Mouse (Mus musculus): Measurements from ENCODE around the gene Wfdc2. TPM values are rescaled to one million over a fixed set of nuclear protein-coding genes. Genes with fewer than 3 reads are reported as not detected.

The Wfdc2 gene
- polyA plus RNA-seq (2015; fragmentation: Nextera tagmentation; extraction: Ambion mirVana), result 715 and 716 TPM in 2 replicates

- no peak for TF ChIP-seq CTCF (IDR thresholded peaks at IDR 0.05; ENCODE audit: low read depth)
- ATAC-seq (replicated peaks; ENCODE audit: low FRiP score, low read depth) (peak; percentile 62), DNase-seq (ENCODE audit: low spot score) (peak; percentile 39)
- WGBS, result 7% methylated on average over 24 of the region's 24 CpGs
- Histone ChIP-seq H3K27me3 (ENCODE audit: insufficient read depth, low read length) (no peaks in the 10 kb centered on the region), H3K4me3 (replicated peaks; ENCODE audit: low read depth, low read length) (peak within 1 kb of the TSS; percentile 42), H3K36me3 (ENCODE audit: insufficient read depth, low read length) (no peaks in the 10 kb centered on the region), H3K9ac (ENCODE audit: low read depth, low read length) (peak within 1 kb of the TSS; percentile 65), H3K4me2 (ENCODE audit: low read length) (peak within 1 kb of the TSS; percentile 85), H3K9me3 (replicated peaks; ENCODE audit: low read length) (no peaks in the 10 kb centered on the region), H3K27ac (peak within 1 kb of the TSS; percentile 85), H3K4me1 (replicated peaks; ENCODE audit: insufficient read depth, low read length) (peaks cover 5% of the 10 kb centered on the region; the same call in 1 of the 2 replicates)
These were observed at the start of gene Wfdc2 for GRCm38 (mm10) chr2:164562391-164563188. Wfdc2 (plus strand) TSS chr2:164562413.

GRCm38 (mm10) chr2:164513389-164513788 lies 48.8 kb upstream of the Wfdc2 start:
- Histone ChIP-seq H3K4me3 (replicated peaks; ENCODE audit: low read depth, low read length) (no peak overlapping the region), H3K9ac (ENCODE audit: low read depth, low read length) (no peak overlapping the region), H3K27ac (no peak overlapping the region), H3K36me3 (ENCODE audit: insufficient read depth, low read length) (no peaks in the 10 kb centered on the region), H3K4me1 (replicated peaks; ENCODE audit: insufficient read depth, low read length) (no peaks in the 10 kb centered on the region), H3K4me2 (ENCODE audit: low read length) (no peak overlapping the region), H3K27me3 (ENCODE audit: insufficient read depth, low read length) (no peaks in the 10 kb centered on the region), H3K9me3 (replicated peaks; ENCODE audit: low read length) (no peaks in the 10 kb centered on the region)
- ATAC-seq (replicated peaks; ENCODE audit: low FRiP score, low read depth), result no peak
- peak; percentile 42 for DNase-seq (ENCODE audit: low spot score)
- no peak for TF ChIP-seq CTCF (IDR thresholded peaks at IDR 0.05; ENCODE audit: low read depth)
- WGBS, result 58% methylated on average over 8 of the region's 8 CpGs

DNA sequence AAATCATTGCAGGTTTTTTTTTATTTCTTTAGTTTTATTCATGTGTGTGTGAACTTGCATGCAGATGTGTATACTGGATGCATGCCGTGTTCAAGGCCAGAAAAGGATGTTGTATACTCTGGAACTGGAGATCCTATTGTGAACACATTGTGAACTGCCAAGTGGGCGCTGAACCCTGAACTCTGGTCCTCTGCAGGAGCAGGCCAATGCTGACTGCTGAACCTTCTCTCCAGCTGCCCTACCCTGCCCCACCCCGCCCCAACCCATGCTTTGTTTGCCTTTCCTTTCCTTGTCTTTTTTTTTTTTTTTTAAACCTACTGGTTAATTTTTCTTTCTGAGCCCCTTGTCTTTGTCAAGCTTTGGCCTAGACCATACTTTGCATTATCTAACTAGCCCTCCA lies 47.3 kb upstream of the Wfdc2 start:
- 83% methylated on average over 3 of the region's 3 CpGs for WGBS
- no peak overlapping the region for H3K27ac ChIP-seq
- TF ChIP-seq CTCF (IDR thresholded peaks at IDR 0.05; ENCODE audit: low read depth), result no peak
- H3K9ac ChIP-seq (ENCODE audit: low read depth, low read length), result no peak overlapping the region
- no peaks in the 10 kb centered on the region for H3K4me1 ChIP-seq (replicated peaks; ENCODE audit: insufficient read depth, low read length)
- no peaks in the 10 kb centered on the region for H3K9me3 ChIP-seq (replicated peaks; ENCODE audit: low read length)
- no peaks in the 10 kb centered on the region for H3K27me3 ChIP-seq (ENCODE audit: insufficient read depth, low read length)
- H3K36me3 ChIP-seq (ENCODE audit: insufficient read depth, low read length), result no peaks in the 10 kb centered on the region
- H3K4me3 ChIP-seq (replicated peaks; ENCODE audit: low read depth, low read length), result no peak overlapping the region
- ATAC-seq (replicated peaks; ENCODE audit: low FRiP score, low read depth) (no peak), DNase-seq (ENCODE audit: low spot score) (no peak)
- no peak overlapping the region for H3K4me2 ChIP-seq (ENCODE audit: low read length)

GRCm38 (mm10) chr2:164515897-164516296 lies 46.3 kb upstream of the Wfdc2 start:
- Histone ChIP-seq H3K27ac (no peak overlapping the region), H3K9ac (ENCODE audit: low read depth, low read length) (no peak overlapping the region), H3K9me3 (replicated peaks; ENCODE audit: low read length) (no peaks in the 10 kb centered on the region), H3K27me3 (ENCODE audit: insufficient read depth, low read length) (no peaks in the 10 kb centered on the region), H3K4me3 (replicated peaks; ENCODE audit: low read depth, low read length) (no peak overlapping the region), H3K4me2 (ENCODE audit: low read length) (no peak overlapping the region), H3K4me1 (replicated peaks; ENCODE audit: insufficient read depth, low read length) (no peaks in the 10 kb centered on the region), H3K36me3 (ENCODE audit: insufficient read depth, low read length) (no peaks in the 10 kb centered on the region)
- WGBS, result 60% methylated on average over 9 of the region's 9 CpGs
- no peak for DNase-seq (ENCODE audit: low spot score)
- no peak for ATAC-seq (replicated peaks; ENCODE audit: low FRiP score, low read depth)
- TF ChIP-seq CTCF (IDR thresholded peaks at IDR 0.05; ENCODE audit: low read depth), result no peak

DNA sequence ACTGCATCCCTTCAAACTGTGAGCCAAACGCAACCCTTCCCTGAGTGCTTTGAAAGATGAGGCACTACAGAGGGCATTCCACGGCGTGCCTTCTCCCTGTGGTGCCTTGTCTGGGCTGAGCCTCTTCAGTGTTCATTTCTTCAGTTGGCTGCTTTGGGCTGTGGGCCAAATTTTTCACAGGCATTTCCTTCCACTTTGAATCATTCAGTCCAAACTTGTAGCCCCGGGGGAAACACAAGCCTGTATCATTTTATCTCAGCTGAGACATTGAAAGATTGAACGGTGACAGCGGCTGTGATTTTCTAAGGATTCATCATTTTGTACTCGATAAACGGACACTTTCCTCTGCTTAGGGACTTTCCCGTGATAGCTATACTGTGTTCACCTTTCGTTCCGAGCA lies 45.6 kb upstream of the Wfdc2 start:
- Histone ChIP-seq H3K9ac (ENCODE audit: low read depth, low read length) (no peak overlapping the region), H3K36me3 (ENCODE audit: insufficient read depth, low read length) (no peaks in the 10 kb centered on the region), H3K9me3 (replicated peaks; ENCODE audit: low read length) (no peaks in the 10 kb centered on the region), H3K4me1 (replicated peaks; ENCODE audit: insufficient read depth, low read length) (no peaks in the 10 kb centered on the region; the same call in 1 of the 2 replicates), H3K4me2 (ENCODE audit: low read length) (no peak overlapping the region), H3K4me3 (replicated peaks; ENCODE audit: low read depth, low read length) (no peak overlapping the region), H3K27ac (no peak overlapping the region), H3K27me3 (ENCODE audit: insufficient read depth, low read length) (no peaks in the 10 kb centered on the region)
- 82% methylated on average over 11 of the region's 11 CpGs for WGBS
- no peak for DNase-seq (ENCODE audit: low spot score)
- TF ChIP-seq CTCF (IDR thresholded peaks at IDR 0.05; ENCODE audit: low read depth), result no peak
- ATAC-seq (replicated peaks; ENCODE audit: low FRiP score, low read depth), result no peak

GRCm38 (mm10) chr2:164517485-164518221 lies 44.6 kb upstream of the Wfdc2 start:
- DNase-seq (ENCODE audit: low spot score), result peak; percentile 66
- Histone ChIP-seq H3K27ac (peak overlapping the region; percentile 47), H3K9me3 (replicated peaks; ENCODE audit: low read length) (no peaks in the 10 kb centered on the region), H3K4me1 (replicated peaks; ENCODE audit: insufficient read depth, low read length) (no peaks in the 10 kb centered on the region; the same call in 1 of the 2 replicates), H3K4me2 (ENCODE audit: low read length) (no peak overlapping the region), H3K36me3 (ENCODE audit: insufficient read depth, low read length) (no peaks in the 10 kb centered on the region), H3K27me3 (ENCODE audit: insufficient read depth, low read length) (no peaks in the 10 kb centered on the region), H3K4me3 (replicated peaks; ENCODE audit: low read depth, low read length) (no peak overlapping the region), H3K9ac (ENCODE audit: low read depth, low read length) (no peak overlapping the region)
- ATAC-seq (replicated peaks; ENCODE audit: low FRiP score, low read depth), result no peak; the same call in 1 of the 2 replicates
- 38% methylated on average over 9 of the region's 10 CpGs for WGBS
- TF ChIP-seq CTCF (IDR thresholded peaks at IDR 0.05; ENCODE audit: low read depth), result peak; percentile 89
